Mouse (Mus musculus): Measurements from ENCODE around the gene Krt87. TPM values are rescaled to one million over a fixed set of nuclear protein-coding genes. Genes with fewer than 3 reads are reported as not detected.

Krt87 gene
- polyA plus RNA-seq, 1 experiment from 2014 or later, result not detected

- Histone ChIP-seq H3K36me3 (no peaks in the 10 kb centered on the region), H3K27ac (replicated peaks) (no peak overlapping the region), H3K9me3 (replicated peaks) (peaks cover 7% of the 10 kb centered on the region; the same call in 1 of the 2 replicates), H3K4me3 (no peak overlapping the region), H3K27me3 (ENCODE audit: low read depth, poor library complexity, severe bottlenecking) (no peaks in the 10 kb centered on the region), H3K4me1 (peaks cover 19% of the 10 kb centered on the region)
- no peak for DNase-seq (ENCODE audit: low spot score)
- WGBS, result 85% methylated on average over 6 of the region's 6 CpGs
Measured at GRCm38 (mm10) chr15:101455891-101456290, 17.3 kb upstream of the Krt87 start.

- WGBS, result 89% methylated on average over 2 of the region's 2 CpGs
- Histone ChIP-seq H3K9me3 (replicated peaks) (peaks cover 7% of the 10 kb centered on the region; the same call in 1 of the 2 replicates), H3K27ac (replicated peaks) (no peak overlapping the region), H3K36me3 (no peaks in the 10 kb centered on the region), H3K4me1 (peaks cover 19% of the 10 kb centered on the region), H3K27me3 (ENCODE audit: low read depth, poor library complexity, severe bottlenecking) (no peaks in the 10 kb centered on the region), H3K4me3 (no peak overlapping the region)
- no peak for DNase-seq (ENCODE audit: low spot score)
Measured at GRCm38 (mm10) chr15:101455292-101455691, 16.7 kb upstream of the Krt87 start.

- WGBS, result 89% methylated on average over 8 of the region's 8 CpGs
Measured at GRCm38 (mm10) chr15:101454774-101455173, 16.2 kb upstream of the Krt87 start.

GRCm38 (mm10) chr15:101453093-101453736 is 14.6 kb upstream of the Krt87 start:
- 6% methylated on average over 13 of the region's 13 CpGs for WGBS
- peak overlapping the region; percentile 32 for H3K4me3 ChIP-seq
- no peaks in the 10 kb centered on the region for H3K27me3 ChIP-seq (ENCODE audit: low read depth, poor library complexity, severe bottlenecking)
- H3K9me3 ChIP-seq (replicated peaks), result peaks cover 7% of the 10 kb centered on the region; the same call in 1 of the 2 replicates
- H3K4me1 ChIP-seq, result peaks cover 9% of the 10 kb centered on the region
- H3K27ac ChIP-seq (replicated peaks), result no peak overlapping the region
- DNase-seq (ENCODE audit: low spot score), result peak; percentile 81
- no peaks in the 10 kb centered on the region for H3K36me3 ChIP-seq

More at GRCm38 (mm10) chr15:101454774-101455173, 16.2 kb upstream of the Krt87 start:
- peaks cover 7% of the 10 kb centered on the region; the same call in 1 of the 2 replicates for H3K9me3 ChIP-seq (replicated peaks)
- H3K27me3 ChIP-seq (ENCODE audit: low read depth, poor library complexity, severe bottlenecking), result no peaks in the 10 kb centered on the region
- H3K4me3 ChIP-seq, result no peak overlapping the region
- H3K4me1 ChIP-seq, result peaks cover 19% of the 10 kb centered on the region
- no peak overlapping the region for H3K27ac ChIP-seq (replicated peaks)
- H3K36me3 ChIP-seq, result no peaks in the 10 kb centered on the region
- DNase-seq (ENCODE audit: low spot score), result no peak

- Histone ChIP-seq H3K4me1 (no peaks in the 10 kb centered on the region), H3K9me3 (replicated peaks) (no peaks in the 10 kb centered on the region), H3K4me3 (no peak within 1 kb of the TSS), H3K27me3 (ENCODE audit: low read depth, poor library complexity, severe bottlenecking) (no peaks in the 10 kb centered on the region), H3K27ac (replicated peaks) (no peak within 1 kb of the TSS), H3K36me3 (no peaks in the 10 kb centered on the region)
- no peak for DNase-seq (ENCODE audit: low spot score)
- 74% methylated on average over 2 of the region's 2 CpGs for WGBS
Measured at GRCm38 (mm10) chr15:101447444-101447843, 8.8 kb upstream of the Krt87 start, which contains the start of gene Krt88. TSS of gene Krt88 (plus strand) at chr15:101447744.

GRCm38 (mm10) chr15:101446572-101446971 is 8.0 kb upstream of the Krt87 start:
- no peak overlapping the region for H3K27ac ChIP-seq (replicated peaks)
- WGBS, result 81% methylated on average over 11 of the region's 11 CpGs
- DNase-seq (ENCODE audit: low spot score), result no peak
- H3K36me3 ChIP-seq, result no peaks in the 10 kb centered on the region
- no peaks in the 10 kb centered on the region for H3K4me1 ChIP-seq
- H3K27me3 ChIP-seq (ENCODE audit: low read depth, poor library complexity, severe bottlenecking), result no peaks in the 10 kb centered on the region
- no peak overlapping the region for H3K4me3 ChIP-seq
- no peaks in the 10 kb centered on the region for H3K9me3 ChIP-seq (replicated peaks)

- 84% methylated on average over 4 of the region's 4 CpGs for WGBS
- no peak for DNase-seq (ENCODE audit: low spot score)
- H3K27me3 ChIP-seq (ENCODE audit: low read depth, poor library complexity, severe bottlenecking), result peaks cover 56% of the 10 kb centered on the region
Measured at GRCm38 (mm10) chr15:101440837-101441236, 2.2 kb upstream of the Krt87 start.

GRCm38 (mm10) chr15:101436611-101437010 is 2.0 kb downstream of the Krt87 start:
- Histone ChIP-seq H3K36me3 (no peaks in the 10 kb centered on the region), H3K27me3 (ENCODE audit: low read depth, poor library complexity, severe bottlenecking) (peaks cover 56% of the 10 kb centered on the region), H3K4me1 (peaks cover 9% of the 10 kb centered on the region), H3K27ac (replicated peaks) (no peak overlapping the region), H3K4me3 (no peak overlapping the region), H3K9me3 (replicated peaks) (no peaks in the 10 kb centered on the region)
- DNase-seq (ENCODE audit: low spot score), result no peak
- 90% methylated on average over 7 of the region's 7 CpGs for WGBS

More at GRCm38 (mm10) chr15:101440837-101441236, 2.2 kb upstream of the Krt87 start:
- no peak overlapping the region for H3K27ac ChIP-seq (replicated peaks)
- H3K9me3 ChIP-seq (replicated peaks), result no peaks in the 10 kb centered on the region
- H3K4me3 ChIP-seq, result no peak overlapping the region
- peaks cover 9% of the 10 kb centered on the region for H3K4me1 ChIP-seq
- H3K36me3 ChIP-seq, result no peaks in the 10 kb centered on the region

GRCm38 (mm10) chr15:101424914-101425313 is 13.7 kb downstream of the Krt87 start:
- H3K27me3 ChIP-seq (ENCODE audit: low read depth, poor library complexity, severe bottlenecking), result no peaks in the 10 kb centered on the region
- 30% methylated on average over 5 of the region's 5 CpGs for WGBS
- no peak overlapping the region for H3K4me3 ChIP-seq
- 0 out of 2 replicates have a peak, but pooled peaks cover 5% of the 10 kb centered on the region for H3K4me1 ChIP-seq
- DNase-seq (ENCODE audit: low spot score), result no peak
- no peak overlapping the region for H3K27ac ChIP-seq (replicated peaks)
- no peaks in the 10 kb centered on the region for H3K9me3 ChIP-seq (replicated peaks)
- no peaks in the 10 kb centered on the region for H3K36me3 ChIP-seq

- 63% methylated on average over 6 of the region's 6 CpGs for WGBS
- Histone ChIP-seq H3K36me3 (no peaks in the 10 kb centered on the region), H3K27me3 (ENCODE audit: low read depth, poor library complexity, severe bottlenecking) (no peaks in the 10 kb centered on the region), H3K4me1 (0 out of 2 replicates have a peak, but pooled peaks cover 5% of the 10 kb centered on the region), H3K4me3 (no peak overlapping the region), H3K27ac (replicated peaks) (no peak overlapping the region), H3K9me3 (replicated peaks) (no peaks in the 10 kb centered on the region)
- DNase-seq (ENCODE audit: low spot score), result no peak
Measured at GRCm38 (mm10) chr15:101420903-101421302, 17.7 kb downstream of the Krt87 start.

GRCm38 (mm10) chr15:101418950-101419349 is 19.7 kb downstream of the Krt87 start:
- H3K4me1 ChIP-seq, result peaks cover 9% of the 10 kb centered on the region
- no peak overlapping the region for H3K4me3 ChIP-seq
- no peaks in the 10 kb centered on the region for H3K9me3 ChIP-seq (replicated peaks)
- H3K27ac ChIP-seq (replicated peaks), result no peak overlapping the region
- WGBS, result 83% methylated on average over 4 of the region's 4 CpGs
- DNase-seq (ENCODE audit: low spot score), result no peak
- H3K36me3 ChIP-seq, result no peaks in the 10 kb centered on the region
- H3K27me3 ChIP-seq (ENCODE audit: low read depth, poor library complexity, severe bottlenecking), result peaks cover 12% of the 10 kb centered on the region

- H3K9me3 ChIP-seq (replicated peaks), result no peaks in the 10 kb centered on the region
- no peak overlapping the region for H3K4me3 ChIP-seq
- H3K27ac ChIP-seq (replicated peaks), result no peak overlapping the region
- peaks cover 16% of the 10 kb centered on the region for H3K4me1 ChIP-seq
- WGBS, result 39% methylated on average over 11 of the region's 11 CpGs
- H3K36me3 ChIP-seq, result no peaks in the 10 kb centered on the region
- DNase-seq (ENCODE audit: low spot score), result no peak
- H3K27me3 ChIP-seq (ENCODE audit: low read depth, poor library complexity, severe bottlenecking), result peaks cover 45% of the 10 kb centered on the region
Measured at GRCm38 (mm10) chr15:101414807-101415565, 23.6 kb downstream of the Krt87 start.
